Mouse (Mus musculus) large intestine, adult 2 months (tissue): ENCODE results near the gene Slc5a2. TPM values are rescaled to one million over a fixed set of nuclear protein-coding genes. Genes with fewer than 3 reads are reported as not detected.

Experiments
- DNase-seq: peaks from one replicate; pipeline ENCODE4 v3.0.0-alpha.2; 2012; ENCODE audit warnings: low read depth, low spot score
- WGBS: fragments of 180-500 bp; shearing (Covaris S2); methylation state at CpG from one replicate; pipeline ENCODE4 v1.1.7; 2018; 5-methylcytosine and 5-hydroxymethylcytosine counted together
- polyA plus RNA-seq: library from polyadenylated mRNA; depleted of rRNA; stranded (reverse); fragments of >200 nt; gene quantifications from 2 replicates; pipeline ENCODE4 v1.2.3, GENCODE M21; 2012; rRNA removed

Gene Slc5a2
- polyA plus RNA-seq, result not detected in 2 replicates

DNA sequence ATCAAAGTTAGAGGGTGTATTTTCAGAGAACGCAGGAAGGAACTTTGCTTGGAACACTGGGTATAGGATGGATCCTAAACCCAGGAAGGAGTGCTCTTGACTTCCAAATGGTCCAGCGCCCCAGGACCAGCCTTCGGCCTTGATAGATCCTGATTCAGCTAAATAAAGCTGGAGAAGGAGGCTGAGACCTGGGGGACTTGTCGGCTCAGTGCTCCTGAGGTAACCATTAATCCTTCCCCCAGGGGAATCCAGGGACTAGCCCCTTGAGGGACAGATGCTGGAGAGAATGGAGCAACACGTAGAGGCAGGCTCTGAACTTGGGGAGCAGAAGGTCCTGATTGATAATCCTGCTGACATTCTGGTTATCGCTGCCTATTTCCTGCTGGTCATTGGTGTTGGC, at the start of gene Slc5a2:
TSS of gene Slc5a2 (plus strand) at position 247 of the 400 bp plus-strand sequence.
- WGBS, result 86% methylated on average over 6 of the region's 6 CpGs

GRCm38 (mm10) chr7:128219952-128220351, 45.5 kb upstream of the Slc5a2 start:
- 86% methylated on average over 4 of the region's 4 CpGs for WGBS
- no peak for DNase-seq

More for the DNA sequence above, at the start of gene Slc5a2:
- DNase-seq, result no peak

DNA sequence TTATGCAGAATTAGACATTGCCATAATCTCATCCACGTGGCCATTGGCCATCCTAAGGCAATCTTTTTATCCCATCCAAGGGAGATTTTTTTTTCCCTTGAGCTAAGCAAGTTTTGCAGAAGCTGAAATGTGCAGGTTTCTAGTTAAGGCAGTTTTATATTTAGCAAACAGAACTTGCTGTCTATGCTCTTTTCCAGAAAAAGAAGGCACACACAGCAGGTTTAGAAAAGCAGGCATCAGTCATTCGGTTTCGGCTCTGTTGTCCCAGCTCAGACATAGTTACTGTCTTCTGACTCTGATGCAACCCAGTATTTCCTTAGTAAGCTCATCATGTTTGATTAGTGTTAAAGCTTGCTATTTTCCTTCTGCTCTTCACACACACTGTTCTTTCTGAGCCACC, 44.5 kb upstream of the Slc5a2 start:
- no peak for DNase-seq
- WGBS, result 68% methylated on average over 3 of the region's 3 CpGs

- 37% methylated on average over 8 of the region's 8 CpGs for WGBS
- DNase-seq, result no peak
Observed at GRCm38 (mm10) chr7:128231741-128232140, 33.7 kb upstream of the Slc5a2 start.

DNA sequence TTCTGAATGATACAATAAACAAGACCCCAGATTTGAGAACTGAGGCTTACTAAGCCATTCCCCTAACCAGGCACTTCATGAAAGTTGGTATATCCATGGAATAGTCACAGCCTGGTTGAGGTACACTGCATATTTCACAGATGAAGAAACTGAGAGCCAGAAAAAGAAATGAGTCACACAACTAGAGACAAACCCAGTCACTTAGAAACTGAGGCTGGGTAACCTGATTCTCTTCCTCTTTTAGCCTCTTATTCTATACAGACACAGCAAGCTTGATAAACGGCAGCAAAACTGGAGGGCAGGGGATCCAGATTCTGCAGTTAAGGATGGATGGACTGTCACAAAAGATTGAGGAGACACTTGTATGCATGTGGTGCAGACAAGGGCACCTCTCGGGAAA, 30.7 kb upstream of the Slc5a2 start:
- 79% methylated on average over 2 of the region's 2 CpGs for WGBS
- no peak for DNase-seq

DNA sequence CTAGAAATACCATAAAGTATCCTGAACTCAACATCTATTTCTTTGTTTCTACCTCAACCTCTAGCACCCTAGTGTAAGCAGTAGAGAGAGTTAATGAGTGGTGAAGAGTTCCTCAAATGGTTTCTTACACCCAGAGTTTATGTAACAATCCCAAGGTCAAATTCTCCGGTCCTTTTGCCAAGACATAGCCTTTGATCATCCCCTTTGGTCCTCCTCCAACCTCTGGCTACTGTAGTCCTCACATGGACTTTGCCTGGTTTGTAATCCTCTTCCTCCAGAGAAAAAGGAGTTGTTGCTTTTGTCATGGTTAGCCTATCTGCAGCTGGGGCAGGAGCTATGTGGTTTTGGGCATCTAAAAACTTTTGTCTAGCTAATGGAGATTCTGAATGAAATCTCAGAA, 30.0 kb upstream of the Slc5a2 start:
- WGBS, result 13% methylated on average over 1 of the region's 1 CpGs
- DNase-seq, result no peak

DNA sequence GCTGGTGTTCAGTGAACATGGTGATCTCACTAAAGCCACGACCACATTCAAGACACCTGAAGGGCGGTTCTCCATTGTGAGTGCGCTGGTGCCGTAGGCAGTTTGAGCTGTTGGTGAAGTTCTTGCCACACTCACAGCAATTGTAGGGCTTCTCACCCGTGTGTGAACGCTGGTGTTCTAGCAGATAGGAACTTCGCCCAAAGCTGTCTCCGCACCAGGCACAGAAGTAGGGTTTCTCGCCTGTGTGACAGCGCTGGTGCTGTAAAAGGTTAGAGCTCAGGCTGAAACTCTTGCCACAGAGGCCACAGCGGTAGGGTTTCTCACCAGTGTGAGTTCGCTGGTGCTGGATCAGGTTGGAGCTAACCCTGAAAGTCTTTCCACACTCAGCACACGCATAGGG, 29.0 kb upstream of the Slc5a2 start:
- DNase-seq, result no peak
- WGBS, result 92% methylated on average over 13 of the region's 13 CpGs

- WGBS, result 17% methylated on average over 37 of the region's 37 CpGs
- peak; percentile 58 for DNase-seq
Observed at GRCm38 (mm10) chr7:128236856-128237592, 28.4 kb upstream of the Slc5a2 start, which contains the start of gene Armc5. Gene Armc5 (plus strand): TSS chr7:128237342.

DNA sequence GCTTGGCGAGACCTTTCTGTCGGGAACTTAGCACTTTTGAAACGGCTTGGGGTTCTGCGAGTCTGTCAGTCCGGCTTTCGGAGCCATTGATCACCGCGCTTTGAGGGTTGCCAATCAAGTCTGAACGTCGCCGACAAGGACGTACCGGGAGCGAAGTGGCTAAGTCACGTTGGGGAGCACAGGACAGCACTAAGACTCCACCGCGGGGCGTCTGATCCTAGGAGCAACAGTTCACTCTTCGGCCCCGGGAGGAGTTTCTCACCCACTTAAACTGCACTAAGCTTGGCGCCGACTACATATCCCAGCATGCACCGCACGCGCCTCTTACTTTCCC, 27.9 kb upstream of the Slc5a2 start:
- DNase-seq, result no peak
- under 1% methylated on average over 25 of the region's 25 CpGs for WGBS

DNA sequence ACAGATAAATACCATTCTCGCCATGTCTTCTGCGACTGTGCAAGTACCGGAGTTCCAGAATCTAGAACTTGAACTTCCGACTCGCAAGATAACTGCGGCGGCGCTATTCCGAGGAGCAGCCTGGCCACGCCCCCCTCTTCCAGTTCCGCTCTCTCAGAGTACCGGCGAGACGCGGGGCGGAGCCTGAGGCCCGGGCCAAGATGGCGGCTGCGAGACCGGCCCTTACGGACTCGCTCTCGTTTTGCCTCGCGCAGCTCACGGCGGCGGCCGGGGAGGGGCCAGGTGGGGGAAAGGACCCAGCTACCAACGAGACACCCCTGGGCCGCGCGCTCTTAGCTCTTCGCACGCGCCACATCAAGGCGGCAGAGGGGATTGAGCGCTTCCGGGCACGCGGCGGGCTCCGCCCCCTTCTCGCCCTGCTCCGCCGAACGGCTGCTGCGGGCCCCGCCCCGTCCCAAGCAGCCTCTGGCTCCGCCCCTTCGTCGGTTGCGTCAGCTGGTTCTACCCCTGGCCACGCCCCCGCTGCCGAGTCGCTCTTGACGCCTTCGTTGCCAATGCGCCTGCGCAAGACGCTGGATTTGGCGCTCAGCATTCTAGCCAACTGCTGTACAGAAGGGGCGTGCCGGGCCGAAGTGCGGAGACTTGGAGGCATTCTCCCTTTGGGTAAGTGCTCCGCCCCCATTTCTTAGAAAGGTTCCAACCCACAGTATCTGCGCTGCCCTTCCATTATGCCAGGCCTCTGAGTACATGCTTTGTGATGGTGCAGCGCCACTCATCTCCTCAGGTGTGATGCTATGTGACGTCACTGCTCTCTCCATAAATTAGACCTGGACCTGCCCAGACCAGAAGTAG, 27.3 kb upstream of the Slc5a2 start, which contains the start of gene 9130023H24Rik:
TSS of gene 9130023H24Rik (minus strand) at position 105 of the 852 bp plus-strand sequence.
- WGBS, result under 1% methylated on average over 72 of the region's 72 CpGs
- DNase-seq, result peak; percentile 97

DNA sequence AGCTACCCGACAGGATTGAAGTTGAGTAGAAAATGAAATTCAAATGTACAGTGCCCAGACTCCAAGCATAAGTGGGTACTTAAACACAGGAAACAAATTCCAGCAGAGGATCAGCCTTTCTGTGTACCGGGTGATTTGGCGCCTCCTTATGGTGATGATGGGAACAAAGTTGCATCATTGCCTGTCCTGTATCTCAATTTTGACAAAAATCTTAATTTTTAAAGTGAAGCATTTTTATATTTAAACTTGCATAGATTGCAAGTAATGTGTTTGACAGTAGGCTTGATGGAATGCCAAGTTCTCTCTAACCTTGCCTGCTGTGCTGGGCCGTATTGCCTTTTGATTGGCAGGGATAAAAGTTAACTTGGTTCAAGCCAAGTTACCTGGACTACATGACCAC, 26.5 kb upstream of the Slc5a2 start:
- no peak for DNase-seq
- 20% methylated on average over 4 of the region's 4 CpGs for WGBS

DNA sequence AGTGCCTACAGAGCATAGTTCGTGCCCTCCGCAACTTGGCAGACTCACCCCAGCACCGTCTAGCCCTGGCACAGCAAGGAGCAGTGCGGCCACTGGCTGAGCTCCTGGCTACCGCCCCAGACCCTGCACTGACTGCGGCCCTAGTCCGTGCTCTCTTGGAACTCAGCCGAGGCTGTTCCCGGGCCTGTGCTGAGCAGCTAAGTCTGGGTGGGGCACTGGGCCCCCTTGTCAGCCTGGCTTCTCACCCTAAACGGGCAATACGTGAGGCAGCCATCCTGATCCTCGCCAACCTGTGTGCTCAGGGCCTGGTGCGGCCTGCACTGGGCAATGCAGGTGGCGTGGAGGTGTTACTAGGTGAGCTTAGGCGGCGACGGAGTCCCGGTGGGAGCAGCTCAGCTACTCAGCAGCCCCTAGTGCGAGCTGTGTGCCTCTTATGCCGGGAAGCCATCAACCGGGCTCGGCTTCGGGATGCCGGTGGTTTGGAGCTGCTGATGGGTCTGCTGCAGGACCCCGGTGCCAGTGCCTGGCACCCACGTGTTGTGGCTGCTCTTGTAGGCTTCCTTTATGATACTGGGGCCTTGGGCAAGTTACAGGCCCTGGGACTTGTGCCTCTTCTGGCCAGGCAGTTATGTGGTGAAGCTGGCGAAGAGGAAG, 25.2 kb upstream of the Slc5a2 start:
- no peak for DNase-seq
- WGBS, result 92% methylated on average over 27 of the region's 27 CpGs

GRCm38 (mm10) chr7:128242331-128242730, 23.1 kb upstream of the Slc5a2 start:
- no peak for DNase-seq
- 93% methylated on average over 16 of the region's 16 CpGs for WGBS

DNA sequence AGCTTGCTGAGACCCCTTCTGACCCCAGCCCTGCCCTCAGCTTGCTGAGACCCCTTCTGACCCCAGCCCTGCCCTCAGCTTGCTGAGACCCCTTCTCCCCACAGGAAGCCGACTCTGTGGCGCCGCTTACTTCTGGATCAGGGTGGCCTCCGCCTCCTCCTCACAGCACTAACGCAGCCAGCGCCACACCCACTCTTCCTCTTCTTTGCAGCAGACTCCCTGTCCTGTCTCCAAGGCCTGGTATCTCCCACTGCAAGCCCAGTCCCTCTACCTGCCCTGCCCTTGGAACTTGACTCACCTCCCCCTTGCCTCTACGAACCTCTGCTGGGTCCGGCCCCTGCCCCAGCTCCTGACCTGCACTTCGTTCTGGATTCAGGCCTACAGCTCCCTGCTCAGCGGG, 21.5 kb upstream of the Slc5a2 start:
- 84% methylated on average over 10 of the region's 10 CpGs for WGBS
- no peak for DNase-seq

- 94% methylated on average over 18 of the region's 18 CpGs for WGBS
- DNase-seq, result no peak
Observed at GRCm38 (mm10) chr7:128244410-128245025, 20.9 kb upstream of the Slc5a2 start.

DNA sequence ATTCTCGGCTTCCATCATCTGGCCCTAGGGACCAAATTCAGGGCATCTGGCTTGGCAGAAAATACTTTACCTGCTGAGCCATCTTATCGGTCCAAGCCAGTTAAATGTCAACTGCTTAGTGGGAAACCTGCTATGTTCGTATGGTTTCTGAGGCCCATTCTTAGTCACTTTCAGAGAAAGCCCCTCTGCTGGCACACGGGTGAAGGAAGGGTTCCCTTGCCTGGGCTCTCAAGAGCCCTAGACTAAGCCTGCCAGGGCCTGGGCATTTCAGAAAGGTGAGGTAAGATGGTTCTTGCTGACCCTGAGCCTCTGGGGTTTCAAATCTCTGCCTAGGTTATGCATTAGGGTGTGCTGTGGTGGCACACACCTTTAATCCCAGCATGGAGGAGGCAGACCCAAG, 19.9 kb upstream of the Slc5a2 start:
- 89% methylated on average over 4 of the region's 4 CpGs for WGBS
- no peak for DNase-seq

DNA sequence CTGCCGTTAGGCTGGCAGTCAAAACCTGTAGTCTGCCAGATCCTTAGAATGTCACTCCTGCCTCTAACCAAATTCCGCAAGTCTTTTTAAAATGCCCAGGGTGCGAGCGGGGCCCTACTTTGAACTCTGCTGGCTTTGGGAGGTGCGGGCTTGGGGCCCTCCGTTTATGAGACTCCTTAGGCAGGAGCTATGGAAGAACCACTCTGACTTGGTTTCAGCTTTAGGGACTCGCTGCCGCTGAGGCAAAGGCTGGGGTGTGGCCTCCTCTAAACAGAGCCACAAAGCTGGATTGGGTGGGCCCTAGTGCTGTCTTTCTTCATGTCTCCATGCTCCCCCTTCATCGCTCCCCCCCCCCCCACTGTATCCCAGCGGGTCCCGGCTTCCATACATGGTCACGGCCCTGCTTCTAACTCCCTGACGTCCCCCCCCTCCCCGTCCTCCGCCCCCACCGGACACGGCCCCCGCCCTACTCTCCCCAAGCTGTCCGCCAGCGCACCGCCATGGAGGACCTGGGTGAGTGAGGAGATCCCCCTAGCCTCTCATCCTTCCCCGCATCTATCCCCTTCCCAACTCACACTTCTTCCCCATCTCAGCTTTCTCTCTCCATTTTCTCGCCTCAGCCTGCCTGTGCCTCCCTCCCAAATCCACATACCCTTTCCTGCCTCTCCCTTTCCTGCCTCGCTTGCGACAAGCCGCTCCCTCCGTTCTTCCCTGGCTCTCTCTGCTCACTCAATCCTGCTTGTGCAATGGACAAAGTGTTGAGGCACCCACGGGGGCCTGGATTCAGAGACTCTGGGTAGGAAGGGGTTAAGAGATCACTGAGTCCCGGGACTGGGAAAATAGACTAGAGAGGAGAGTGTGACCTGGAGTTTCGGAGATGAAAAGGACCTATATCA, 18.7 kb upstream of the Slc5a2 start, which contains the start of gene Tgfb1i1:
TSS of gene Tgfb1i1 (plus strand) at position 317 of the 896 bp plus-strand sequence.
- no peak for DNase-seq
- 7% methylated on average over 30 of the region's 30 CpGs for WGBS

DNA sequence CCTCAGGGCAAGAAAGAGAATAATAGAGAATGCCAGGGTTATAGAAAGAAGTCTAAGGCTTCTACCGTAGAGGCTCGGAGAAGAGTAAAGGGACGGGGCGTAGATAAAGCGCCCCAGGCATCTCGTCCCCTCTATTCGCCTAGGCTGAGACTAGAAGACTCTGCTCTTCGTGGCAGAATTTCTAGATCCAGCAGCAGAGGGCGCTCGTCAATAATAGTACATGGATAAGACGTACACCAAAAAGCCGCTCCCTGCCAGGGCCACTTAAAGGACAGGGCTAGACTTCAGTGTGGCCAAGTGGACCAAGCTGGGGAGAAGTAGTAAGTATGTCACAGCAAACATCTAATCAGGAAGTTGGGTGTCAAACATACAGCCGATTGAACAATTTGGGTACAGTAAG, 18.0 kb upstream of the Slc5a2 start:
- 2% methylated on average over 13 of the region's 13 CpGs for WGBS
- DNase-seq, result peak; percentile 45
